Mouse (Mus musculus) retina, embryonic 14.5 days (tissue): ENCODE measurements around the gene Catsperg1.

Experiments
- DNase-seq: peaks from one replicate; pipeline ENCODE4 v3.0.0-alpha.2; 2015; ENCODE audit warnings: low spot score

Catsperg1 gene

DNA sequence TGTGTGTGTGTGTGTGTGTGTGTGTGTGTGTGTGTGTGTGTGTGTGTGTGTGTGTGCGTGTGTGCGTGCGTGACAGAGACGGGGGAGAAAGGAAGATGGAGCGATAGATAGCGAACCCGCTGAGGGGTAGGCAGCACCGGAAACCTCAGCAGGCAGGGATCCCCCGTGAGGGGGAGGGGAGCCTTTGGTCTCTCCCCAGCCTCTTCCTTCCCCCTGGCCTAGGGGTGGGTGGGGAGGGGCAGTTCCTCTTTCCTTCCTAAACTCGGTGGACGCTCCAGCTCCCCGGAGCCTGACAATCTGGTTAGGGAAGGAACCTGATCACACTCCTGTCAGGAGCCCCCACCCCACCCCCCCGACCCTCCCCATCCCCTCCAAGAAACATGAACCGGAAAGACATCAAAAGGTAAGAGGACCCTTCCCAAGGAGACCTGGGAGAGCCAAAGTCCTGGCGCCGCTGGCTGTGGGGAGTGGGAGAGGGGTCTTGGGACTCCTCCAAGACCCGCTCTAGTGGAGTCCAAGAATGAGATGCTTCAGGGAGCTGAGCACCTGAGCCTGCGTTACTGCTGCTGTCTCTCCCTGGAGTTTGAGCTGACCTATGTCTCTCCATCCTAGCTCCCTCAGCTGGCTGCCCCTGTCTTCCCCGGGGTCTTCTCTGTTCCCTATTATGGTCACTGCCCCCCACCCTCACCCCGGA is 79.0 kb downstream of the Catsperg1 start, which contains the start of gene Rasgrp4:
TSS of gene Rasgrp4 (plus strand) at position 159 of the 694 bp plus-strand sequence.
- DNase-seq = peak; percentile 41

DNA sequence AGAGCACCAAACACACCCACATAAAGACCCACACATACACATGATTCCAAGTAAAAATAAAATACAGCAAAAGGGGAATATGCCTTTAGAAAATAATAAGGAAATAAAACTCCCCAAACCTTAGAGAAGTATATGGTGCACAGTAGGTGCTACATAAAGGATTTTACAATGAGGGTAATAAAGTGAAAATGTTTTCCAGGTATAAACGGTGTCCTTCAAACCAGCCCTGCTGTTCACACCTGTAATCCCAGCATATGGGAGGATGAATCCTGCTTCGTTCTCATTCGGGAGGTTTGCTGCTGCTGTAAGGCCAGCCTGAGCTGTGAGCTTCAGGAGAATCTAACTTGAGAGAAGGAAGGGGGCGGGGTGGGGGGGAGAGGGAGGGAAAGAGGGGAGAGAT is 79.6 kb downstream of the Catsperg1 start:
- DNase-seq = no peak
